Mouse (Mus musculus) lung, adult 2 months (tissue): ENCODE data around the gene Endog. TPM values are rescaled to one million over a fixed set of nuclear protein-coding genes. Genes with fewer than 3 reads are reported as not detected.

Experiments
- DNase-seq: peaks from one replicate; pipeline ENCODE4 v3.0.0; 2022
- H3K4me1 ChIP-seq: fragments of 200-500 bp; 2 replicates; pipeline ENCODE4 v1.6.1; 2011; ENCODE audit warnings: low read length; ENCODE audit not compliant: control insufficient read depth, insufficient read depth
- H3K4me3 ChIP-seq: fragments of 200-500 bp; replicated peaks from 2 replicates; pipeline ENCODE3; 2011; ENCODE audit warnings: low read depth, mild to moderate bottlenecking, control low read depth, low read length; ENCODE audit errors: extremely low read depth
- CTCF ChIP-seq: fragments of 200-500 bp; IDR thresholded peaks from 2 replicates; pipeline ENCODE4 v1.5.1; 2011; ENCODE audit warnings: mild to moderate bottlenecking, low read length, control low read depth; ENCODE audit not compliant: insufficient read depth
- POLR2A ChIP-seq: fragments of 200-500 bp; IDR thresholded peaks from 2 replicates; pipeline ENCODE4 v1.6.1; 2011; ENCODE audit warnings: low read depth, mild to moderate bottlenecking, control low read depth, low read length, borderline replicate concordance; ENCODE audit errors: extremely low read depth
- WGBS: fragments of 180-500 bp; shearing (Covaris S2); methylation state at CpG from one replicate; pipeline ENCODE4 v1.1.7; 2018; 5-methylcytosine and 5-hydroxymethylcytosine counted together
- polyA plus RNA-seq: library from polyadenylated mRNA; depleted of rRNA; stranded (reverse); fragments of >200 nt; gene quantifications from 2 replicates; pipeline ENCODE4 v1.2.3, GENCODE M21; 2012; rRNA removed

The Endog gene
- polyA plus RNA-seq, 1 experiment = 58.1 TPM

DNA sequence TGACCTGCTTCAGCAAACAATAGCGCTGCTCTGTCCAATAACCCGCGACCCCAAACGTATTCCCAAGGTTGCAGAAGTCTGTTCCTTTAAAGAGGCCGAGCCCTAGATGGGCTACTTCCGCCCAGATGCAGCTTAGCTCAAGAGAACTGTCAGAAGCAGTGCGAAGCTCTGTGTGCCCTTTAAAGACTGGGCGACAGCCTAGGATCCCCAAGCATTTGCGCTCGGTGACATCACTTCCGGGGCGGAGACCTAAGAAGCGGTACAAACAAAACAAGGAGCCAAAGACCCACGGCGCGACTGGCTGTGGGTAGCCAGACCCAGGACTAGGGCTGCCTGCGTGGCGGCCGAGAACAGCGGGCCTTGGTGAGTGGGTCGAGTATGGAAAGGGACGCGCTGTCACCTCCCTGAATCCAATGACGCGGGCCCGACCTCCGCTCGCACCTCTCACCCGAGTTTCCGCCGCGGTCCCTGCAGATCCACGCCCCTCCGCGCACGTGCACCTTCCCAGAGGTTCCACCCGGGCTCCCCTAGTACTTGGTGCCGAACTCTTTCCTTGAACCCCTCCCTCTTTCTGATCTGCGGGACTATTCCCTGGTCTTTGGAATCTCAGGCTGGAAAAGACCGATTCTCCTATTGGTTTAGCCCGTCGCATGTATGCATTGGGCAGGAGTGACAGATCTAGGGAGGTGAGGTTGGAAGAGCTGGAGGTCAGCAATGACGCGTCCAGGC lies 34.5 kb downstream of the Endog start, which contains the start of gene Kyat1:
Gene Kyat1, minus strand, starts transcription at position 219 of the 729 bp plus-strand sequence.
- peak; percentile 95 for DNase-seq
- Histone ChIP-seq H3K4me3 (peak within 1 kb of the TSS; percentile 65), H3K4me1 (peaks cover 6% of the 10 kb centered on the region; the same call in 1 of the 2 replicates)
- under 1% methylated on average over 44 of the region's 44 CpGs for WGBS
- TF ChIP-seq CTCF (no peak), POLR2A (peak; percentile 86)

DNA sequence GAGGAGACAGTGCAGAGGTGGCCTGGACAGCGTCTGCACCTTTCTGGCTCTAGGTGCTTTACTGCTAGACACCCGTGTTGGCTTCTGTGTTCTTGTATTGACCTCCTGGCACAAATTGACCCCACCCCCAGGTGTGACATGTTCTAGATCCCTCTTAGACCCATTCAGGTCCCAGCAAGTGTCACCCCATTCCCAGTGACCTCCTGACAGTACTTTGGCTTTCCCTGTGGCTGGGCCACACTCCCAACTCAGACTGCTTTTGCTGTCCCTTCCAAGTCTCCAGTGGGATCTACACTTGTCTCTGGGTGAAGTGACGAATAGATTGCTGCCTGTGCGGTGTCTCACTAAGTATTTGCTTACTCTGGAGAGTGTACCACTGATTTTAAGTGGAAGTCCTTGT lies 36.1 kb downstream of the Endog start:
- DNase-seq = no peak
- 76% methylated on average over 4 of the region's 4 CpGs for WGBS
- H3K4me1 ChIP-seq = peaks cover 6% of the 10 kb centered on the region; the same call in 1 of the 2 replicates
- no peak overlapping the region for H3K4me3 ChIP-seq
- no peak for TF ChIP-seq POLR2A
- no peak for TF ChIP-seq CTCF

GRCm38 (mm10) chr2:30207886-30208285 lies 36.6 kb downstream of the Endog start:
- Histone ChIP-seq H3K4me1 (peaks cover 6% of the 10 kb centered on the region; the same call in 1 of the 2 replicates), H3K4me3 (no peak overlapping the region)
- WGBS = 71% methylated on average over 5 of the region's 5 CpGs
- TF ChIP-seq CTCF (no peak), POLR2A (no peak)
- DNase-seq = no peak

- DNase-seq = no peak
- no peaks in the 10 kb centered on the region for H3K4me1 ChIP-seq
- H3K4me3 ChIP-seq = no peak overlapping the region
- TF ChIP-seq CTCF (no peak), POLR2A (no peak)
- WGBS = 70% methylated on average over 6 of the region's 6 CpGs
Measured at GRCm38 (mm10) chr2:30211408-30212168, 40.3 kb downstream of the Endog start.

- H3K4me3 ChIP-seq = no peak overlapping the region
- DNase-seq = no peak
- TF ChIP-seq POLR2A (no peak), CTCF (no peak)
- H3K4me1 ChIP-seq = no peaks in the 10 kb centered on the region
- 82% methylated on average over 4 of the region's 4 CpGs for WGBS
Measured at GRCm38 (mm10) chr2:30212169-30212545, 40.9 kb downstream of the Endog start.

DNA sequence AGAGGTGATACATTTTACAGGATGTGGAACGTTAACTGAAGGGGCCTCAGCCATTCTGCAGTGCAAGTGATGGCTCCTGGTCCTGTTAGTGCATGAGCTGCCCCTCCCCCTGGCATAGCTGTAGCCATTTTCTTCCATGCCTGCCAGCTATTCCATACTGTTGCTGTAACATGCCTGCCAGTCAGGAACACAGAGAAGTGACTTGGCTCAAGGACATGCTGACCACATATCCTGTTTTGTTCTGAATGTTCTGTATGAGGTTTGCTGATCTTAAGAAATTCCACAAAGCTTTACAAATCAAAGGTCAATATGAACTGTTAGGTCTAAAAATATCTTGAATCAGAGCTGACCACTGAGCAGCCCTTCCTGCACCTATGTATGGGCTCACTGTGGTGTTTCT lies 41.7 kb downstream of the Endog start:
- no peak for DNase-seq

DNA sequence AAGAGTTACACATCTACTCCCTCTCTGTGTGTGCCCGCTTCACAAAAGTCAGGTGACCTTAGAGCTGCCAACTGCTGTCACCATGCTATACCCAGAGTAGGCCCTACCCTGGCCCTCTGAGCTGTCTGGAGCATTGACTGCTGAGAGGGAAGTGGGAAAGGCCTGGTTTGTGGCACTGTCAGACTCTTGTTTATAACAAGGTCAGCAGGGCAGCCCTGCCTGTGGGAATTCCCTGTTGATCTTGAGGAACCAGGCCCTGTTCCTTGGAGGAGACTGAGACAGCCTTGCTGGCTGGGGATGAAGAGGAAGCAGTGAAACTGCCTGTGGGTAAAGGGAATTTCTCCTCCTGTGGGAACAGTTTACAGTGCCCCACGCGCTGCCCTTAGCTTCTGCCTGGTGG lies 43.5 kb downstream of the Endog start:
- no peak for DNase-seq
- H3K4me1 ChIP-seq = no peaks in the 10 kb centered on the region
- TF ChIP-seq CTCF (no peak), POLR2A (no peak)
- no peak overlapping the region for H3K4me3 ChIP-seq
- WGBS = 70% methylated on average over 3 of the region's 3 CpGs

More for the DNA sequence above, 41.7 kb downstream of the Endog start:
- WGBS = 42% methylated on average over 1 of the region's 1 CpGs
- TF ChIP-seq CTCF = no peak
- no peak for TF ChIP-seq POLR2A
- Histone ChIP-seq H3K4me1 (no peaks in the 10 kb centered on the region), H3K4me3 (no peak overlapping the region)

- no peak overlapping the region for H3K4me3 ChIP-seq
- no peaks in the 10 kb centered on the region for H3K4me1 ChIP-seq
- no peak for TF ChIP-seq POLR2A
- TF ChIP-seq CTCF = no peak
- 49% methylated on average over 6 of the region's 6 CpGs for WGBS
- no peak for DNase-seq
Measured at GRCm38 (mm10) chr2:30215493-30215892, 44.2 kb downstream of the Endog start.

- DNase-seq = no peak
- Histone ChIP-seq H3K4me1 (no peaks in the 10 kb centered on the region), H3K4me3 (no peak overlapping the region)
- WGBS = 93% methylated on average over 5 of the region's 5 CpGs
- TF ChIP-seq POLR2A = no peak
- no peak for TF ChIP-seq CTCF
Measured at GRCm38 (mm10) chr2:30216293-30216692, 45.0 kb downstream of the Endog start.

Other genes starting within 250 kb of the Endog start
- 20.4 and 27.1 TPM in 2 replicates for gene Gle1, start 236.1 kb upstream of the Endog start, polyA plus RNA-seq
- gene Sptan1, start 205.9 kb upstream of the Endog start, polyA plus RNA-seq = 299 and 313 TPM in 2 replicates
- gene Wdr34, start 122.6 kb upstream of the Endog start, polyA plus RNA-seq = 27.1 and 31.3 TPM in 2 replicates
- 35.5 and 39.7 TPM in 2 replicates for gene Set, start 114.1 kb upstream of the Endog start, polyA plus RNA-seq
- 29.0 and 31.3 TPM in 2 replicates for gene Pkn3, start 93.8 kb upstream of the Endog start, polyA plus RNA-seq
- 63.0 and 65.3 TPM in 2 replicates for gene Zdhhc12, start 77.8 kb upstream of the Endog start, polyA plus RNA-seq
- gene Zer1, start 46.9 kb upstream of the Endog start, polyA plus RNA-seq = 52.0 and 56.6 TPM in 2 replicates
- 43.3 and 56.6 TPM in 2 replicates for gene Tbc1d13, start 37.7 kb upstream of the Endog start, polyA plus RNA-seq
- gene Spout1, start 7.0 kb downstream of the Endog start, polyA plus RNA-seq = 18.3 and 18.8 TPM in 2 replicates
- 23.5 and 51.9 TPM in 2 replicates for gene Kyat1, start 34.4 kb downstream of the Endog start, polyA plus RNA-seq
- 56.5 and 66.7 TPM in 2 replicates for gene Lrrc8a, start 66.2 kb downstream of the Endog start, polyA plus RNA-seq
- 11.6 and 18.8 TPM in 2 replicates for gene Gm28035, start 69.1 kb downstream of the Endog start, polyA plus RNA-seq
- 16.0 and 23.9 TPM in 2 replicates for gene Phyhd1, start 94.7 kb downstream of the Endog start, polyA plus RNA-seq
- not detected in 2 replicates for gene Gm28038, start 109.5 kb downstream of the Endog start, polyA plus RNA-seq
- gene Dolk, start 114.8 kb downstream of the Endog start, polyA plus RNA-seq = 21.1 and 22.2 TPM in 2 replicates
- 27.3 and 28.1 TPM in 2 replicates for gene Nup188, start 114.9 kb downstream of the Endog start, polyA plus RNA-seq
- gene Sh3glb2, start 187.8 kb downstream of the Endog start, polyA plus RNA-seq = 132 and 136 TPM in 2 replicates
- 28.2 and 36.1 TPM in 2 replicates for gene Miga2, start 192.7 kb downstream of the Endog start, polyA plus RNA-seq
- gene Dolpp1, start 220.8 kb downstream of the Endog start, polyA plus RNA-seq = 49.1 and 55.6 TPM in 2 replicates
- 89.2 and 103 TPM in 2 replicates for gene Crat, start 244.3 kb downstream of the Endog start, polyA plus RNA-seq
- gene Ptpa, start 244.5 kb downstream of the Endog start, polyA plus RNA-seq = 131 and 136 TPM in 2 replicates